Mouse (Mus musculus) ES-E14 (cell line): ENCODE measurements around the gene Inafm2. TPM values are rescaled to one million over a fixed set of nuclear protein-coding genes. Genes with fewer than 3 reads are reported as not detected.

ENCODE experiments used
- DNase-seq: peaks from one replicate; pipeline ENCODE4 v3.0.0-alpha.2; 2013; ENCODE audit warnings: low read depth, low spot score
- H3K27ac ChIP-seq: 2 replicates; pipeline ENCODE4 v1.5.1; 2012; ENCODE audit warnings: low read depth, mild to moderate bottlenecking, low read length, moderate library complexity, mixed read lengths; ENCODE audit not compliant: poor library complexity, insufficient read depth, severe bottlenecking
- H3K36me3 ChIP-seq: 2 replicates; pipeline ENCODE4 v1.6.1; 2012; ENCODE audit warnings: mild to moderate bottlenecking, low read length, moderate library complexity, mixed read lengths; ENCODE audit not compliant: control insufficient read depth, poor library complexity, insufficient read depth, severe bottlenecking
- H3K4me1 ChIP-seq, 2 experiments: fragments of 150-350 bp in 1 of 2; sonication (generic) in 1 of 2; 2 replicates each; pipeline ENCODE4 v1.6.1; 2012; ENCODE audit warnings: low read length in 2 of 2, mild to moderate bottlenecking in 1 of 2, mixed read lengths in 1 of 2; ENCODE audit not compliant: control insufficient read depth in 2 of 2, insufficient read depth in 2 of 2, poor library complexity in 1 of 2
- H3K4me3 ChIP-seq, 2 experiments: fragments of 150-350 bp in 1 of 2; sonication (generic) in 1 of 2; 2 replicates each; pipeline ENCODE4 v1.5.1; 2012; ENCODE audit warnings: low read length in 2 of 2, low read depth in 1 of 2, mild to moderate bottlenecking in 1 of 2, mixed read lengths in 1 of 2; ENCODE audit not compliant: insufficient read depth in 1 of 2, poor library complexity in 1 of 2, severe bottlenecking in 1 of 2
- H3K9ac ChIP-seq: 2 replicates; pipeline ENCODE4 v1.6.1; 2012; ENCODE audit warnings: low read depth, mild to moderate bottlenecking, low read length, mixed read lengths; ENCODE audit not compliant: poor library complexity, insufficient read depth, severe bottlenecking
- H3K9me3 ChIP-seq: fragments of 150-350 bp; sonication (generic); 2 replicates; pipeline ENCODE4 v1.6.1; 2012; ENCODE audit warnings: low read depth, mild to moderate bottlenecking, low read length; ENCODE audit not compliant: control insufficient read depth, insufficient read depth
- CHD2 ChIP-seq: IDR thresholded peaks from 2 replicates; pipeline ENCODE4 v1.6.1; 2014; ENCODE audit warnings: mild to moderate bottlenecking, low read depth, low read length, inconsistent platforms
- HCFC1 ChIP-seq: IDR thresholded peaks from 2 replicates; pipeline ENCODE4 v1.6.1; 2012; ENCODE audit warnings: low read length, inconsistent platforms, borderline replicate concordance; ENCODE audit not compliant: insufficient read depth
- MAFK ChIP-seq: IDR thresholded peaks from 2 replicates; pipeline ENCODE4 v1.6.1; 2014; ENCODE audit warnings: mild to moderate bottlenecking, low read depth, low read length, inconsistent platforms; ENCODE audit not compliant: insufficient read depth
- ZC3H11A ChIP-seq: IDR thresholded peaks from 2 replicates; pipeline ENCODE4 v1.6.1; 2012; ENCODE audit warnings: low read depth, mild to moderate bottlenecking, inconsistent platforms, low read length, borderline replicate concordance
- ZNF384 ChIP-seq: IDR thresholded peaks from 2 replicates; pipeline ENCODE4 v1.6.1; 2012; ENCODE audit warnings: low read depth, low read length, inconsistent platforms
- in situ Hi-C, 2 experiments: fragments of 600-800 bp; cut with MboI; formaldehyde crosslinking; loops; one replicate each; pipeline ENCODE4 v1.15.1; 2025; ENCODE audit warnings: low sequenced_read_pairs in 2 of 2, inconsistent platforms in 1 of 2; ENCODE audit not compliant: unreplicated experiment in 2 of 2
- total RNA-seq: library from RNA; depleted of rRNA; stranded (reverse); fragments of 300-350 nt; gene quantifications from 2 replicates; pipeline ENCODE4 v1.2.3, GENCODE M21; 2012

Gene Inafm2
- total RNA-seq, 1 experiment = 2.7 TPM

DNA sequence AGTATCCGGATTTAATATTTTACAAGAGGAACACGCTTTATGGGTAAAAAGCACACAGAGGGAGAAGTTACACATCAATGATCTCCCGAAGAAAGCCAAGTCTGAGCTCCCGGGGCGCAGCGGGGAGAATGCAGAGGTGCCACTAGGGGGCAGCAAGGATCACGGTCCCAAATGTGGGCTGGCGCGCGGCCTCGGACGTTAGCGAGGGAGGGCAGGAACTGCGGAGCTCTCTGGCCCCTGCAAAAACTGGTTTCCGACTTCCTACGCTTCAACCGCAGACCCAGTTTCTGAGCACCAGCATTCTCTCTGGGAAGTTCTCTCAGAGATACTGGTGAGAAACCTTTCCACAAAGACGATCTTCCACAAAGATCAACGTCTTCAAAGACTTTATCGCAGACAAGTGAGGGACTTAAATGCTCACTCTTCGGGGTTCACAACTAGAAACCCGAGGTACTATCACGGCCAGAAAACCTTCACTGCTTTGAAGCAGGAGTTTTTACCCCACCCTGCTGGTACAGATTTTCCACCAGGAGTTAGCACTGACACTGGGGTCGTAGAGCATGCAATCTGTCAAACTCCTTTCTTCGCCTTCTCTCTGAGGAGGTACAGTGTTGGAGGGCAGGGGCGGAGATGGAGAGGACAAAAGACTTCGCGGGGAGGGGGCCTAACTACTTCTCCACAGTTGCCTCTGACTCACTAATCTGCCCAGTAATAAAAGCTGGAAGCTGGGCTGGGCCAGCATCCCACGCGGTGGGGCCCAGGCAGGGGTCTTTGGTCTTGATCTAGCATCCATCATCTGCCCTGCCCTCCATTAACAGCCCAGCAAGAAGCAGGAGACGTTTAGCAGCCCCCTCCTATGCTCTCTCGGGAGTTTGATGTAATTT, 45.1 kb upstream of the Inafm2 start:
- TF ChIP-seq ZNF384 = no peak
- TF ChIP-seq ZC3H11A = peak; percentile 40; the same call in 1 of the 2 replicates
- H3K27ac ChIP-seq = no peak overlapping the region
- H3K36me3 ChIP-seq = no peaks in the 10 kb centered on the region
- in situ Hi-C loops = loop anchor here in 1 of 2 experiments (5.0 kb wide), 1 partner anchor 192 kb away; no protein-coding TSS in a partner anchor
- H3K4me3 ChIP-seq = no peak overlapping the region
- peak; percentile 70 for DNase-seq
- peaks cover 2 to 11% of the 10 kb centered on the region in 2 experiments; a peak in 2 of 4 replicates for H3K4me1 ChIP-seq
- H3K9me3 ChIP-seq = no peaks in the 10 kb centered on the region
- no peak overlapping the region for H3K9ac ChIP-seq

DNA sequence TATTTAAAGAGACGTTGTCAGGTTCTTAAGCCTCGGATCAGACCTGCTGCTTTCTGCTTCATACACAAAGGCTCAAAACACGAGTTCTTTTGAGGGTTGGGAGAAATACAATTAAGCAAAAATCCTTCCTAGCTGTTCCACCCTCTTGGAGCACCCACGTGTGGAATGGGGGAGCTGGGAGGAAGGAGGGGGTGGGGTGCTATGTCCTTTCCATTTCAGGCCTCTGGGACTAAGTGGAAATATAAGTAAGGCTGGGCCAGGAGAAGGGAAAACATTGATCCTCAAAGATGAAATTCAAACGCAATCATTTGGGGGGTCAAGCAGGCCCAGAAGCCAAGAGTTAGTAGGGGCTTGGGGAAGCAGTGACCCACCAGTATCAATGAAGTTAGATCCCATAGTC, 44.4 kb upstream of the Inafm2 start:
- no peak for DNase-seq
- no peaks in the 10 kb centered on the region for H3K9me3 ChIP-seq
- H3K36me3 ChIP-seq = no peaks in the 10 kb centered on the region
- in situ Hi-C loops = loop anchor here in 1 of 2 experiments (5.0 kb wide), 1 partner anchor 191 kb away; no protein-coding TSS in a partner anchor
- H3K9ac ChIP-seq = no peak overlapping the region
- peaks cover 0 to 11% of the 10 kb centered on the region in 2 experiments; a peak in 1 of 4 replicates for H3K4me1 ChIP-seq
- H3K27ac ChIP-seq = no peak overlapping the region
- TF ChIP-seq ZC3H11A (no peak), ZNF384 (no peak), MAFK (no peak), CHD2 (no peak), HCFC1 (no peak)
- H3K4me3 ChIP-seq = no peak overlapping the region

DNA sequence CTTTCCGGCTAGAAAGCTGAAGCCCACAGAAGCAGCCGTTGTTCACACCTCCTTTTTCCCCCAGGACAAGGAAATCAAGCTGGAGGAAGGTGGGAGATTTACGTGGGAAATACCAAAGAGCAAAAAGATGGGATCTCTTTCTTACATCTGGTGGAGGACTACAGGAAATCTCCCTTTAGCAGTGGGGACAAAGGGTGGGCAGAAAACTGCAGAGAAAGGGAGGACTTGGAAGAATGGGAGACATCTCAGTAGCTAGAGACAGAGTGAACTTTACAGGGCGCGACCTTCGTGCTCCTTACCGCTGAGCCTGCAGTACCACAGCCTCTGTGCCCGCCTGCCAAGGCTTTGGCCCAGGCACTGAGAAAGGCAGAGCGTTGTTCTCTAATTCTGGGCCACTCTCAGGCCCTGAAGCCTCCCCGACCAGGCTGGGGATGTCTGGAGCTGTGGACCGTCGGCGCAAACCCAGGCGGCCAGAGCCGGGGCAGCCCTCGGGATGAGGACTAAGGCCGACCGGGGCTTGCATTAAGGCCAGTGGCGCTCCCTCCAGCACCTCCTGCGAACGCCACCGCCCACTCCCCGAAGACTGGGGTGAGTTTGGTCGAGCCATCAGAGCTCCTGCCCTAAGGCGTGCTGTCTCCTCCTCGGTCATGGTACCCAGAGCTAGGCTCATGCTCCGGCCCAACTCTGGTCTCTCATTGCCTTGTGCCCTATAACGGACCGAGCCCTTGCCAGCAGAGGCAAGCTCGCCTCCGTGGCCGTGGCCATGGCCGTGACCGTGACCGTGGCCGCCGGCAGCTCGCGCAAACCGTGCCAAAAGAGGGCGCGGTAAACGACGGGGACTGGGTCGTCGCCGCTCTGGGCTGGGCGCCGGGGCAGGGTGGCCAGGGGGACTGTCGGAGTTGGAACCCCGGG, 43.3 kb upstream of the Inafm2 start:
- in situ Hi-C loops = loop anchor here in 1 of 2 experiments (5.0 kb wide), 1 partner anchor 190 kb away; no protein-coding TSS in a partner anchor
- H3K36me3 ChIP-seq = no peaks in the 10 kb centered on the region
- no peak overlapping the region for H3K9ac ChIP-seq
- no peak for TF ChIP-seq ZNF384
- no peak for TF ChIP-seq ZC3H11A
- TF ChIP-seq MAFK = no peak
- no peak for TF ChIP-seq CHD2
- TF ChIP-seq HCFC1 = no peak
- H3K27ac ChIP-seq = no peak overlapping the region
- H3K4me1 ChIP-seq = peaks cover 0 to 11% of the 10 kb centered on the region in 2 experiments; a peak in 1 of 4 replicates
- H3K4me3 ChIP-seq = peak overlapping the region; percentile 50 to 55; a peak in 3 of 4 replicates
- no peak for DNase-seq
- no peaks in the 10 kb centered on the region for H3K9me3 ChIP-seq

DNA sequence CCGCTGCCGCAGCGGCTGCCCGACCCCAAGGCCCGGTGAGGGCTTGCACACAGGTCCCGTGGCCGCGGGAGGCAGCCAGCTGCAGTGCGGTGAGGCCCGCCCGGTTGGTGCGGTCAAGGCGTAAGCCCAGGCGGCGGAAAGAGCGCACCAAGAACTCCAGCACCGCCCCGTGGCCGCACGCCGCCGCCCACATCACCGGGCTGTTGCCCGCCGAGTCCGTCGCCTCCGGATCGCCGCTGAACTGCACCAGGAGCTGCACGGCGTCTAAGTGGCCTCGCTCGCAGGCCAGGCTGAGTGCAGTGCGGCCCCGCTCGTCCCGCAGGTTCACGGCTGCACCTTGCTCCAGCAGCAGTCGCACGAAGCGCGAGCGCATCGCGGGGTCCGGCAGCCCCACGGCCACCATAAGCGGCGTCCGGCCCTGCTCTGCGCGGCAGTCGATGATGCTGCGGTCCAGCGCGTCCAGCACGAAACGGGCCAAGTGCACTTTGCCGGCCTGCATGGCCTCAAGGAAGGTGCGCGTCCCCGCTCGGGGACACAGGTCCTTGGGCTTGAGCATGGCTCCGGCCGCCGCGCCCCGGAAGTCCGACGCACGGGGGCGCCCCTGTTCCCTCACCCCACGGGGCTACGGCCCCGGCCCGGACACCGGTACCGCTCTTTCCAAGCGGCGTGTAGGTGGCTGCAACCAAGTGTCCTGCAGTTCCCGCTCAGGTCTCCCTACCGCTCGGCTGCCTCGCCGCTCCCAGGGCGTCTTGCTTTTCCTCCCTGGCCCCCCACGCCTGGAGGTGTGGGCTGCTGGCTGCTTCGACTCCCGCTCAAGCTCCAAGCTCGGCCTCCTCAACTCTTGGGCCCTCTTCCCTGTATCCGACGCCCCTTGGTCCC, 42.4 kb upstream of the Inafm2 start:
- Histone ChIP-seq H3K4me3 (peak overlapping the region; percentile 50 to 55), H3K9me3 (no peaks in the 10 kb centered on the region), H3K27ac (no peak overlapping the region), H3K4me1 (peaks cover 0 to 11% of the 10 kb centered on the region in 2 experiments; a peak in 1 of 4 replicates), H3K9ac (0 out of 2 replicates have a peak overlapping the region, but pooled peaks have one; percentile 3), H3K36me3 (no peaks in the 10 kb centered on the region)
- no peak for DNase-seq
- in situ Hi-C loops = loop anchor here in 1 of 2 experiments (5.0 kb wide), 1 partner anchor 189 kb away; no protein-coding TSS in a partner anchor
- TF ChIP-seq CHD2 (no peak), MAFK (no peak), HCFC1 (no peak), ZNF384 (no peak), ZC3H11A (no peak)
